Mouse (Mus musculus) adrenal gland, adult 8-10 months (tissue): ENCODE measurements around the gene Zik1. TPM values are rescaled to one million over a fixed set of nuclear protein-coding genes. Genes with fewer than 3 reads are reported as not detected.
A peak's percentile ranks its signal among the peaks of the same experiment; 100 is the strongest.

Source experiments
- DNase-seq: peaks from one replicate; pipeline ENCODE4 v3.0.0; 2022
- total RNA-seq, 4 experiments: library from RNA; stranded (reverse); gene quantifications; 2 replicates each; pipeline ENCODE4 v1.2.4; 2022

Gene Zik1
- 1 to 10 TPM; 2.6 to 5.8 (median 3.6) TPM for total RNA-seq

GRCm38 (mm10) chr7:10494786-10495521 is at the start of gene Zik1:
Gene Zik1 (minus strand): TSS chr7:10495394.
- DNase-seq = peak; percentile 29

- no peak for DNase-seq
These were observed 384 bp upstream of the Zik1 start for GRCm38 (mm10) chr7:10495578-10495977.

- DNase-seq = no peak
These were observed 14.5 kb downstream of the Zik1 start for GRCm38 (mm10) chr7:10480588-10481233.

DNA sequence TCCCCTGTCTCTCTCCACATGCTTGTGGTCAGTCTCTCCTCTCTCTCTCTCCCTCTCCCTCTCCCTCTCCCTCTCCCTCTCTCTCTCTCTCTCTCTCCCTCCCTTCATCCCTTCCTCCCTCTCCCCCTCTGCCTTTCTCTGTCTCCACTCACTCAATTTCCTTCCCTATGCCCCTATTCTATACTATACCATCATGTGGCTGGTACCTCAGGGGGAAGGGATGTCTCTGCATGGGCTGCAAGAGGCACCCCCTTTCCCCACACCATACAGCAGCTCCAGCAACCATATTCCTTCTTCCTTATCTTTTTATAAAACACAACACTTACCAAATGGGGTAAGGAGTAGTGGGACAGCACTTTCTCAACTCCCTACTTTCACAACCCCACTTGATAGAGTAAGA is 15.4 kb downstream of the Zik1 start:
- DNase-seq = no peak

- DNase-seq = no peak
These were observed 37.0 kb downstream of the Zik1 start for GRCm38 (mm10) chr7:10458166-10458565.

DNA sequence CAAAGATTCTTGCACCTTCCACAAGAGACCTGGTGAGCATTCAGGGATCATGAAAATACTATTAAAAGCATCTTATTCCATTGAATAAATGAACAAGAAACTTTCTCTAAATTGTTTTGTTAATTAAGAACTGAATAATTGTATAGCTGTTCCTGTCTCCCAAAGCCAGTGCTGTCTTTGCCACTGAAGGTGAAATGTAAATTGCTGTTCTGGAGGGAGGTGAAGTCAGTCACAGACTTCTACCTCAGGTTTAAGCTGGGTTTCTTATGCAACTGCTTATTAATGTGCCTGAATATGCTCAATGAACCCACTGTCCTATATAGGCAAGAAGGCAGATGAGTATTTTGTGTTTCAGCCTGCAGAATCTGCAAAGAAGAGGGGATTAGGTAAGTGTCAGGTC is 52.2 kb downstream of the Zik1 start, which contains the start of gene Vmn1r67:
Vmn1r67 (plus strand) TSS at position 301 of the 400 bp plus-strand sequence.
- DNase-seq = no peak

Other genes starting within 250 kb of the Zik1 start
- gene Vmn1r66, start 217.4 kb downstream of the Zik1 start, total RNA-seq = not detected
- gene Vmn1r67, start 52.1 kb downstream of the Zik1 start, total RNA-seq = not detected
- not detected for gene Vmn1r68, start 63.1 kb upstream of the Zik1 start, total RNA-seq
- gene Vmn1r69, start 118.3 kb upstream of the Zik1 start, total RNA-seq = not detected
- not detected for gene Vmn1r70, start 136.1 kb upstream of the Zik1 start, total RNA-seq
- not detected for gene Nlrp4b, start 192.4 kb upstream of the Zik1 start, total RNA-seq